Mouse (Mus musculus) lung, postnatal 25 days (tissue): ENCODE results near the gene Olfr449.

Experiments used
- DNase-seq: peaks from one replicate; pipeline ENCODE4 v3.0.0; 2022; ENCODE audit warnings: low spot score

Gene Olfr449

GRCm38 (mm10) chr6:42834084-42834483 is at the start of gene Olfr449:
Gene Olfr449, plus strand, starts transcription at chr6:42834384.
- no peak for DNase-seq

GRCm38 (mm10) chr6:42784793-42785192 is 49.4 kb upstream of the Olfr449 start, which contains the start of gene Olfr452:
Gene Olfr452, plus strand, starts transcription at chr6:42785093.
- DNase-seq, result no peak

- no peak for DNase-seq
Measured at GRCm38 (mm10) chr6:42790247-42790948, 43.8 kb upstream of the Olfr449 start.

- no peak for DNase-seq
Measured at GRCm38 (mm10) chr6:42790949-42791556, 43.1 kb upstream of the Olfr449 start.

- DNase-seq, result no peak
Measured at GRCm38 (mm10) chr6:42794982-42795381, 39.2 kb upstream of the Olfr449 start.

GRCm38 (mm10) chr6:42811639-42812038 is 22.5 kb upstream of the Olfr449 start, which contains the start of gene Olfr450:
Gene Olfr450, plus strand, starts transcription at chr6:42811939.
- no peak for DNase-seq

GRCm38 (mm10) chr6:42860222-42860819 is 26.1 kb downstream of the Olfr449 start:
- peak; percentile 34 for DNase-seq

- no peak for DNase-seq
Measured at GRCm38 (mm10) chr6:42869695-42870094, 35.5 kb downstream of the Olfr449 start.

GRCm38 (mm10) chr6:42876323-42876722 is 42.1 kb downstream of the Olfr449 start:
- no peak for DNase-seq
